Mouse (Mus musculus): ENCODE measurements at regions not wholly inside any gene's neighbourhood (a gene's known extent, or its start where the extent isn't known, plus 50 kb on each side); places are given as distances from the start of the nearest gene placed in this dataset.

DNA sequence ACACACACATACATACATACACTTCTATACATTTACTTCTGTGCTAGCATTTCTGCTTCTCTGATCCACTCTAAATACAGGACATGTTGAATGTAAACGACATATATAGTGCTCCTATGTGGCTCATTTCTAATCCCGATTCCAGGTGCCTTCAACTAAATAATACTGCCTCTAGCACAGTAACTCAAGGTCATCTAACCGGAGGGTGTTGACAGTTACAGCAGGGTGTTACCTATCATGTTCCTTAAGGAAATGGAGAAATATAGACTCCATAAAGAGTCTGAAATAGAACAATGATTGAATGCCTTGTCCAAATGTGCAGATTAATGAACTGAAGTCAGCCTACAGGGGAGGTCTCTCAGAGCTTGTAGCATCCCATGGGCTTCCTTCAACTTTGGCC lies 307.3 kb upstream of the Apob start:
- no peak for DNase-seq

DNA sequence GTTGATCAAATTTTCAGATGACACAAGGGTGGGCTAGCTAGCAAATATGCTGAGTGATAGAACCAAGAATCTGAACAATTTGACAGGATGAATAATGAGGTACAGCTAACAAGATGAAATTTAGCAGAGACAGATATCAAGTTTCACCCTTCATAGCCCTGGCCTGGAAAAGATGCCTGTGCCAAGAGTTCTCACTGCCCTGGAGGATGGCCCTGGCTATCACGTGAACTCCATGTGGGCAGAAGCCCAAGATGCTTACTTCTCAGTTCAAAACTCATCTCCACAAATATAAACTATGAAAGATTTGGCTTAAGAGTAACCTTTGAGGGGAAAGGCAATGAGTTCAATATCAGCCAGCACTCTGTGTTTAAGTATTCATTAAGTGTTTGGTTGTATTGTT lies 306.9 kb upstream of the Apob start:
- no peak for DNase-seq

DNA sequence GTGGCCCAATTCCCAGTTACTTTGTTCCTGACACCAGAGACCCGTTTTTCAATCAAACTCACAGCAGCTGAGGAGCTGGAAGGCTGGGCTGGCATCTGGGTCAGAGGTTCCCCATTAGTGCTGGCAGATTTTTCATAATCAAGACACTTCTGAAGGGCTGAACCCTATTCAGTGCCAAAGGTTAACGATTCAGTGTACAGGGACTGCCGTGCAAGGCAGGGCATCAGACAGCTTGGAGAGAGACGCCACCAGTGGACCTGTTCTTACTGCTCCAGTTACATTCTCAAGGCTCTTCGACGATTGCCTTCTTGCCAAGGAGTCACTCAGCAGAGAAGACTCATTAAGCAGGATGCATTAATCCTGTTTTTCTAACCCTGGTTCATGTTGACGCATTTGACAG lies 285.5 kb upstream of the Apob start:
- DNase-seq, result no peak

DNA sequence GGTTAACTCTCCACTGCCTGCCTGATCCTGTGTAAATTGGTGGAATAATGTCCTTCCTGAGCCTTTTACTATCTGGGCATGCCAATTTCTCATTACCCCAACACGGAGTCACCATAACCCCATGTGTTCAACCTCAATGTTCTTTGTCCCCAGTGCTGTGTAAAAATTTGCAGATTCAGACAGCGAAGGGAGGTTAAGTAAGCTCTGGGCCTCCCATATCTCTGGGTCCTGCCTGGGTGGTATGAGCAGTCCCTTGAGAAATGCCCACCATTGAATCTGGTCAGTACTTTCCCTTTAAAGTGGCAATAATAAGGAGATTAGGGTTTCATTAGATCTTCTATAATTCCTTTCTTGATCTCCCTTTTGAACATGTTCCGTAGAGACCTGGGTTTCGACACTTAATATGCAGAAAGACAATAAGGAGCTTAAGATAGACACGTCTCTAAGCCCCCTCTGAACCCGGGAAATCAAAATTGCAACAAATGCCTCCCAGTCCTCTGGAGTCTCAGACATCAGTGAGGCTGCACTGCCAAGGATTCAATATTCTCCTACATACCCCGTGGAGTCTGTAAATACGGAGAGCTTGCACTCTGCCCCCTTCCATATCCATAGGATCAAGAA lies 279.0 kb upstream of the Apob start:
- no peak for DNase-seq

DNA sequence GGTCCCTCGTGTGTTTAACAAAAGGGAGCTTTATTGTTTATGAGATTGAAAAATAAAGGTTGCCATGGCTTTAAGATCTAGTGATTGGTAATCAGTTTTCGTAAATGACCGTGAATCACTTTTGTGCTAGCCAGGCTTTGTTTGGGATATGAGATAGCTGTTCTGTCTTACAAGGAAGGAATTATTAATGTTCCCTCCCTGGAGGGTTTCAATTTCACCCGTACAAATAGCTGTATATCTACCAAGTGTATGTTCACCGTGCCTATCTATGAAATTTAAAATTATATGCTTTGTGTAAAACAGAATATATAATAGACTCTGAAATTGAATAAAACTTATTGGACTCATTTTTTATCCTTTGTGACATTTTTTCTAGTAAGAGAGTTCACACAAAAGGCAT lies 268.3 kb upstream of the Apob start:
- DNase-seq, result no peak

DNA sequence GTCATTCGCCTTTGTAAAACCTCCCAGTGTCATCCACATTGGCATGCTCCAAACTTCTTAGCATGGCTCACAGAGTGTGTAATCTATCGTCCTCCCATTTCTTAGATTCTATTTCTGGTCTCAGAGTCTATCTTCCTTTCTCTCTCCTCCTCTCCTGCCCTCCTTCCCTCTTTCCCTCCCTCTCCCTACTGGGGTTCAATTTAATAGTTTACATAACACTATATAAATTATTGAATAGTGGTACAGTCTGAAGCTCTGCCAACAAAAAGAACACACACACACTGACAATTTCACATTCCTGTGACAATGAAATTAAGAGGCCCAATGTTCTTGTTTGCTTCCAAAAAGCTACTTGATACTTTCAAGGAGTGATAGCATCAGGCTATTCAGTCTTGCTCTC lies 267.6 kb upstream of the Apob start:
- no peak for DNase-seq

DNA sequence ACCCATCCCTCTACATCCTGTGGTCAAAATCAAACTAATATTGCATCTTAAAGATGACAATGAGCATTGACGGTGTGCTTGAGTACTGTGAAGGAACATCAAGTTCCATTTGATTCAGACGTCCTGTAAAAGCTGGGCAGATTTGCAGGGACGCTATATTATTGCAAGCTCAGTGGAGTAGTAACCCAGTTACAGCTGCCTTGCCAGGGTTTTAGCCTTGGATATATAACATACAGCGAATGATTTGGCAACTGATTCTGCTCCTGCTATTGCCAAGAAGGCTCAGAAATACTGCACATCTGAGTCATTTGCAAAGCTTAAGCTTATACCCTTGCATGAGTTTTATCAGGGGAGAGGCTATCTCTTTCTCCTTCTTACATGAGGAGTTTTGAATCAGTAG lies 262.4 kb upstream of the Apob start:
- no peak for DNase-seq

DNA sequence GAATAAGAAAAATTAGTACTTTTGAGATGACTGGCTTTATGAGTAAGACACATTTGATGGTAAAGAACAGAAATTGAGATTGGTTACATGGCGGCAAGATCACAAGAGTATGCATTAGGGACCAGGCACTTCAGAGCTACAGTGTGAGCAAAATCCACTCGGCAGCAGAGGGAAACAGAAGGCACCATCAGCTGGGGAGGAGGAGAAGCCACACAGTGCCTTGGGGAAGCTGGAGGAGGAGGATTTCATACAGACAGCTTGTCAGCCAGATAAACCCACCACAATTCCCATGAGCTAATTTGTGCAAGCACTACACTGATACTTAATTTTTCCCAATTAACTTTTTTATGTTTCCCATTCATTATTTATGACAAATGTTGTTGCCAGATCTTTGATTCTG lies 258.9 kb upstream of the Apob start:
- peak; percentile 42 to 51 for DNase-seq

DNA sequence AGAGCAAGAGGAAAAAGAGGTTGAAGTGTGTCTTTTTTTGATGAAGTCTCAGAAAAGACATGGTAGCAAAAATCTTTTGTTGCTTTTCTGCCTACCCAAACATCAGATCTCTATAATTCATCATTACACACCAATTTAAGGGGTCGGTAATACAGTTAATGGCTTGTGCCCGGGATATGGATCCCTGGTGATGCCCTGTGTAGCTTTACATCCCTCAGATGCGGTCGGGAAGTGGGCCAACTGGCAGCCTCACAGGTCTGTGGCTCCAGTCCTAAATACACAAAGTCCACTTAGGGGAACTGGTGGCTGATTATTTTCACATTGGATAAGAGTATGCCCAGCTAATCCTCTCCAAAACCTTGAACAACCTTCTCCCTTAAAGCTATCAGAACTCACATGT lies 258.4 kb upstream of the Apob start:
- DNase-seq, result peak; percentile 42 to 68

DNA sequence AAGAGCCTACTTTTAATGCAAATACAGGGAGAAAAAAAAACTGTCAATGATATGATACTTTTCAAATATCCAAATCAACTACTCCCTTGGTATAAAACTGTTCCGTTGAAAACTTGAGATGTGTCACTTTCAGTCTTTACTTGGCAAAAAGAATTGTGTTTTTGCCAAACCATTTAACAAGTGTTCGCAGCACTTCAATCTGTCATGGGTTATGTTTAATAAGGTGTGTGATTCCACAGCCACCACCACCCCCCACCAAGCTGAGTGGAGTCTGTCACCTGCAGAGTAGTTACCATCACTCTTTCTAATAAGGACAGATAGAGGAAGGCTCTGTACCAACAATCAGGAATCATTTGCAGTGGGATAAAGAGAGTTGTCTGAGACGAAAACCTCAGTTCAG lies 252.5 kb upstream of the Apob start:
- DNase-seq, result peak; percentile 28 to 40

DNA sequence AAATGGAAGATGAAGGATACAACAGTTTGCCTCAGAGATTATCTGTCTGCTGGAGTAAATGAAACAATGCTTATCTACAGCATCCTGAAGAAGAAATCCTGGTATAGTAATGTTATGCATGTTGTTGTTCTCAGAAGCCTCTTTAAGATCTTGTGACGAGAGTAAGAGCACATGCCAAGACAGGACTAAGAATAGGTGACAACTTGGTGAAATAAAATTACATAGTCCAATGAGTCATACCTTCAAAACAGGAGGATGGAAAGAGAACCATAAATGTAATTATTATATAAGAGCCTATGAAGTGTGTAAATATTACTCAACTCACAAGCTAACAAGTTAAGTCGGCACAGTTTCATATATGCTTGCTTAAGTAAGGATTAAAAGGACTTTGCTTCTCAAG lies 239.4 kb upstream of the Apob start:
- DNase-seq, result no peak

DNA sequence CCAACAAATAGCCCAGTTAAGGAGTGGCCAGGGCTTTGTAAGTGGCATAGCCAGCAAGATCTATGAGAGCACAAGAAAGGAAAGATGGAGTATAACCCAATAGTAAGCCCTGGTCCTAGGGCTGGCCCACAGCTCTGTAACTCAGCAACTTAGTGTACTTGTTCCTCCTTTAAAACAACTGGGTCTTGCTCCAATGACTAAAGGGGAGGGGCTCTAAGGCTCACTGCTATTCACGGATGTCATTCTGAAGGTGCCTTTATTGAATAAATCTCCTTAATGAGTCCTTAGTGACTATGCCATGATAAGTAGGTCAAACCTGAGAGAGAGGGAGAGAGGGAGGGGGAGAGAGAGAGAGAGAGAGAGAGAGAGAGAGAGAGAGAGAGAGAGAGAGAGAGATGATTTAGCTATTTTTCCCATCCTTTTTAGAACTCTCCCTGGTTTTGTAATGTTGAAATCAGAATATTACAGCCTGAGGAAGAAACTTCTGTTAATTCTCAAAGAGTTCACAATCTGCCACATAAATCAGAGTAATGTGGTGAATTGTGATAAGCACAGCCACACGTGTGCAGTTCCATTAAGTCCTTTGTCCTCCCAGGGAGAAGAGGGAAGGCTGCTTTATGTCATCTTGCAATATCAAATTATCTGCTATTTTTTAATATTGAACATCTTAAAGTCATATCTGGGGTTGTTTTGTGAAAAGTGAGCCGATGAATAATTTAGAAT lies 238.7 kb upstream of the Apob start:
- DNase-seq, result no peak

DNA sequence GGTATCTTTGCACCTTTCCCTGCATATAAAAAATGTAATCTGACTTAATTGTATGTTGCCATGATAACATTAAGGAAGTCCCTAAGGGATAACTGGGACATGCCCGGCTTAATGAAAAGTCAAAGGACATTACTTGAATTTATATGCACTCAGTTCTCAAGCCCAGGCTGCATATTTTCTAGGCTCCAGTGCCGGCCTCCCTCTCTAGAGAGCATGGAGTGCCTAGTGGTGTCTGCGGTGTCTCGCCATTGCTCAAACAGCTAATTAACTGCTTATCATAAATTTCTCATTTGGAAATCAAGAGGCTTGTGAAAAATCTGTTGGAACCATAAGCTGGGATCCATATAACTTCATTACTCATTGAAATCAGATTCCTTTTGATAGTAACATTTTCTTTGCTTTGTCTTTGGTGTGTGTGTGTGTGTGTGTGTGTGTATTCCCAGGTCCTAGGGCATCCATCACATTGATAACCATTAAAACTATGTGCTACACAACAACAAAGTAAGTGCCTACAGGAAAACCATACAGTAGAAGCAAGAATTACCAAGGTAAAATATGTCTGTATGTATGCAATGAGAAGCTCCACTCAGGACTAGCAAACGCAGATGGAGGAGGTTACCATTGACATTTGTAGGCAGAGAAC lies 238.0 kb upstream of the Apob start:
- no peak for DNase-seq

DNA sequence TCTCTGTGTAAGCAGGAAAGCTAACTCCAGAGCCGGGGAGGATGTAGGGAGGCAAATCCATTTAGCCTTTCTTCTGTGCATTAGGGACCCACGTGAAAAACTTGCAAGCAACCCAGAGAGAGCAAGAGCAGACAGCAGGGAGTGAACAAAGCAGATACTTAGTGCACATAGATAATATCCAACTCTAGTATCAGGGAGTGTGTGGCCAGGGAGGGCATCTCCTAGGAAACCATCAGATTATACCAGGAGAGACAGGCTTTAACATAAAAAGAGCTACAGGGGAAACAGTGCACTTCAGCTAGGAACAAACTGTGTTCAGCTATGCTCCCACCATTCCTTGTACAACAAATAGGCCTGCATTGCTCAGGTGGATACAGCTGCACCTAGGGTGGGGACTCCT lies 230.7 kb upstream of the Apob start:
- no peak for DNase-seq

DNA sequence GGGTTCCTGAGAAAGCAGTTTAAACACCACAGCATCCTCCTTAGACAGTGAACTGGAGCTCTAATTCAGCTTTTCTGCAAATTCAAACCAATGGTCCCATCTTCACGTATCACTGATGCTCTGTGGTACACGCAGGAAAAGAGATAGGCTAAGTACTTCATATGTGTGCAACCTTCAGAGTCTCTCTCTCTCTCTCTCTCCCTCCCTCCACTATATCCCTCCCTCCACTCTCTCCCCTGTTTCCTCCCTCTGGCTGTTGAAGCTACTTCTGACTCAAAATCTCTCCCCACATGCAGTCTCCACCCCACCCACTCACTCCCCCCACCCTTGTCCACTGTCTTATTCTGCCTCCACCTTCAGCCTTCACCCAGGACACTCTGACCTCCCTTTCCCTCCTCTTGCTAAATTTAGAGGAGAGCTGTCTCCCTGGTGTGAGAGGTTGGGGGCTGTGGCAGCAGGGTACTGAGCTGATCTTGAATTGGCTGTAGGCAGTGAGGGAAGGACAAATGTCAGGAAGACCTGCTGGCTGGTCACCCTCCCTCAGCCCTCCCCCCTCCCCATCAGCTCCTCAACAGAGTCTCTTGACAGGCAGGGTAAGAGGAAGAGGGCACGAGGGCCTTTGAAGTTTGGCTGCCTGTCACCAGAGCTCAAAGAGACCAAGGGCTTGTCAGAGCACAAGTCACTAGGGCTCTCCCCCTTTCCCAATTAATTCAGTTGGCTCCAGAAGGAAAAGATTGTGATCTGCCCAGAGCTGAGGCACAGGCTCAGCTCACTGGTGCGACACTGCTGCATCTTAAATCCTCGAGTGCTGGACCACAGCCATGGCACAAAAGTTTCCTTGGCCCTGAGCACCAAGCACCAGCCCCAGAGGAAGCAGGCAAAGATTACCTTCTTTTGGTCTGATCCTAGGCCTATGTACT lies 227.9 kb upstream of the Apob start:
- peak; percentile 27 to 51 for DNase-seq

DNA sequence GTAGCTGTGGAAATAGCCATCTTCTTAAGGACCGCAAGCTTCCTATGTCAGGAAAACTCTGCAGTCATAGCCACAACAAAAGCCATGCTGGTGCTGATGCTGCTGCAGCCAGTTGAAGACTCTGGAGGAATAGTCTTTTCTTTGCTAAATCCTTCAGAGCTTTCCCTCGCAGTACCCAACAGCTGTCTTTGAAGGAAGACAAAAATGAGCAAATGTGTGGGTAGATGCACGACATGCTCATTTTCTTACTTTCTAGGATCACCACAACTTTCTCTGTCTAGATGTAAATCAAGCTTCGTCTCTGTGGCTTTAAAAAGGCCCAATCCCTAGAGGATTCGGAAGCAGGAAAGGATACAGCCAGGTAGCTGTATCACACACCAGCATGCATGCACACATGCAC lies 222.6 kb upstream of the Apob start:
- DNase-seq, result no peak

DNA sequence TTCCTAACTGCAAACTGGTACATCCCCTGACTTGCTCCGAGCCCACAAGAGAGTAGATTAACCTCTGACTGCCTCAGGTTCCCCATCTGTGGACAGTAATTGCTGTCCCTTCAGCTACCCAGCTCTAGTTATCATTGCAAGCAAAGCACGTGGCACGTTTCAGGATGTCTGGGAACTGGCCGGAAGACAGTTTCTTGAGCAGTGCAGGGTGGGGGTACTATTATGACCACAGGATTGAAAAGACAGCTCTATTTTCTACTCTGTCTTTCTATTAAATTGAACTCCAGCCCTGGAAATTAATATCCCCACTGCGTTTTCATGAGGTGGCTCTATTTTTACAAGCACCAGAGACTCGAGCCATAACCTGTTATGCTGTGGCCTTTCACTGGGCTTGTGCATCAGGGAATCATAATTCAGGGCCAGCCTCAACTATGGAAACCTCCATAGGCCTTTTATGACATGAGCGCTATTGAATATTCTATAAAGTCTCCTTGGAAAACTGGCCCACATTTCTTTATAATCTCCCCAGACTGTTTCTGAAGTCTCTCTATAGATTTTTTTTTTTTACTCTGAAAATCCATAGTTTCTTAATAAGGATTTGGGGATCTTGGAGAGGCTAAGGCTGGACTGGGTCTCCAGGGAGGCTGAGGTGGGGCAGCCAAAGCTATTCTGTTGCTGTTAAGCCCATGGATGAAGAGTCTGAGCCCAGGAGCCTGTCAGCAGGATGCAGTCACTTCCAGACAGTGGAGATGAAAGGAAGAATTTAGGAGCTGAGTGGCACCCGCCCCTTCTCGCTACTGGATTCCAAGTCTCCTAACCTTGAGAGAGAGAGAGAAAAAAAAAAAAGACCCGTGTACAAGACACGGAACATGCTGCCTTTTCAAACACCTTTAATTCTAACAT lies 212.4 kb upstream of the Apob start:
- no peak for DNase-seq

DNA sequence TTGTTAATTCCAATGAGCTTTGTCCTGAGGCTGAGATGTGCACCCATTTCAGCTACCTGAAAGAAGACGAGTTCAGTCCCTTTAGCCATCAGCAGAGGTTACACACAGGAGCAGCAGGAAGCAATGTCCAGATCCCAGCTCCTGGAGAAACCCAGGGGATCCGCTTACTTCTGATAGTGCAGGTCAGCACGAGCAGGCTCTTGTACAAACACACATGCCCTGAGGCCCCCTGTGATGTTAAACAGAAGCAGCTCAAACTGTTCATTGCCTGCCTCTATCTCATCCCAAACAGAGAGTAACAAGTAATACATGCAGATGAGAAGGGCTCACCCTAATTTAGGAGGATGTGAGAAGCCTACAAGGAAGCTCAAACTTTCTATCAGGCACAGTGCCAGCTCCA lies 203.3 kb upstream of the Apob start:
- peak in 1 of 2 experiments; percentile 10 for DNase-seq

DNA sequence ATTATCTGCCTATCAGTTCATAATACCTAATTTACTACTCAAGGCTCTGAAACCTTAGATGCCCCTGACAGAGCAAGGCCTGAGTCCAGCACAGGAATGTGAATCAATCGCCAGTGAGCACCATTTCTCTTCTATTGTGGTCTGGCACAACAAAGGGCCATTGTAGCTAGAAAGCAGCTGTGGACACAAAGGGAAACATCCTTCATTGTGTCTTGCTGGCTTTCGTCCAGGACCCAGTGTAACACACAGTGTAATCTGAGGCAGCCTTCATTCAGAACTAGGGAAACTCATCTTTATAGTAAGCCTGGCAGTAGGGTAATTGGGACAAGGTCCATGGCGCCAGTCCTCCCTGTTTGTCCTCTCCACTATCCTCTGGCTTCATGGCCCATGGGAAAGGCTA lies 201.1 kb upstream of the Apob start:
- DNase-seq, result peak; percentile 23 to 28

DNA sequence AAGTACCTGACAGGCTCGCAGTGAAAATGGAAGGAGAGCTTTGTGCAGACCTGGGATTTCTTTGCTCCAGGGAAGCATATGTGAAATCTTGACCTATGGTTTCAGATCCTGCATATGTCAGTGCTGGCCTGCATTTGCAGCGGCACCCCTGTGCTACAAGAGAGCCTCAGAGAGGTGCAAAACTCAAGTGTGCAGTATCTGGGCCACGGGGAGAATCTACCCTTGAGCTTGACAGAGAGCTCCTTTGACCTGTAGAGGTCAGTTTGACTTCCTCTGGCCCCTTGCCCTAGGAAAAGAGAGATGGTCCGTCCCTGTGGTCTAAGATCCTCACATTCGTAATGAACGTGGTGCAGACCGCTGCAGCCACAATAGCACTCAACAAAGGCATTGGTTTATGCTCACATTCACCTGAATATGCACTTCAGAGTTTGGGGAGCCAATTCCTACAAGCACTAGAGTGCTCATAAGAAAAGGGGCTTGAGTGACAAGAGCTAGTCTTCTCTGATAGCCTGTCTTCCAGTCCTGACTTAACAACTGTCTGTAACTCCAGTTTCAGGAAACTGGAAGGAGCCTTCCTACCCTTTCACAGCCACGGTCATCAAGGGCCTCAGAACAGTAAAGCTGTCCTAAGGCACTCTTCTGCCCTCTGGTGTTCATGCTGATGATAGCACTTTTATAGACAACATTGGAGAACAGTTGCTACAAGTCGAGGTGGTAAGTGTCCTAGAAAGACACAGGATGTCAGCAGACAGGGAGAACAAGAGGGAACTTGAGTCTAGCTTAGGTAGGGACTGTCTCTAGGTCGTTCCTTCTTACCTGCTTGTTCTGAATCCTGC lies 200.0 kb upstream of the Apob start:
- DNase-seq, result peak; percentile 84 to 90

DNA sequence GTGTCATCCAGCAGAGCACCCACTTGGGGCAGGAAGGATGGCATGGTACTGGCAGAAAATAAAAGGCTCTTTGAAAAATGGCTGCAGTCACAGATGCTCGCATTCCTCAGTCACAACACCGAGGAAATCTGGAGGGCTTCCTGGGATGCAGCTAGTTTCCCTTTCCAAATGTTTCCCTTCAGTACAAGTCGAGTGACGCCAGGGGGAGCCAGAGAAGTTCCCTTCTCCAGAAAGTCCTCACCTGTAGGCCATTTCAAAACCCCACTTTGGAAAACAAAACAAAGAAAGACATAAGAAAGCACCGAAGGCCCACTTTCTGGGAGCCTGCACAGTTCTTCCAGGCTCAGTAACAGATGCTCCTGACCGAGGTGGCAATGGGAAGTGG lies 199.4 kb upstream of the Apob start:
- DNase-seq, result peak; percentile 51 to 54
